ENCODE assay signal across 29 mouse cellular contexts in genomic region chr14:13910148-13910547, GRCm38 (mm10). TPM values are rescaled to one million over a fixed set of nuclear protein-coding genes. Genes with fewer than 3 reads are reported as not detected.
"Had no signal": no experiment of that assay in that cellular context is flagged by ENCODE, and none has a peak within 500 bp of the region (broad histone marks: within the 10 kb centered on the region; RNA-seq: fewer than 3 reads in every experiment).

No protein-coding gene starts in this region.

- H3K9ac ChIP-seq: limb, embryonic 15.5 days; liver, embryonic 14.5 days; liver, postnatal 0 days; lung, embryonic 14.5 days; midbrain, embryonic 13.5 days had no signal

- DNase-seq: kidney, adult 2 months; kidney, postnatal 25 days; layer of hippocampus, adult 9-11 months; liver, postnatal 0 days; lung, embryonic 14.5 days; thymus, adult 2 months; thymus, postnatal 25 days had no signal

- H3K4me2 ChIP-seq: limb, embryonic 15.5 days; liver, embryonic 11.5 days; lung, embryonic 14.5 days; midbrain, embryonic 13.5 days had no signal

- ATAC-seq: liver, postnatal 0 days; lung, postnatal 0 days; midbrain, embryonic 13.5 days; midbrain, embryonic 16.5 days had no signal

- H3K27ac ChIP-seq: kidney, postnatal 0 days; layer of hippocampus, adult 2 months; limb, embryonic 15.5 days; liver, embryonic 14.5 days; macrophage; midbrain, embryonic 10.5 days; midbrain, embryonic 13.5 days; stomach, postnatal 0 days had no signal

- H3K4me3 ChIP-seq: layer of hippocampus, adult 2 months; limb, embryonic 15.5 days; megakaryocyte, embryonic 14.5 days; midbrain, embryonic 10.5 days; midbrain, embryonic 13.5 days had no signal

- H3K27me3 ChIP-seq: limb, embryonic 15.5 days; megakaryocyte, embryonic 14.5 days; midbrain, embryonic 13.5 days had no signal

- H3K36me3 ChIP-seq: limb, embryonic 15.5 days; midbrain, embryonic 10.5 days; midbrain, embryonic 13.5 days had no signal

- H3K4me1 ChIP-seq: limb, embryonic 15.5 days; megakaryocyte, embryonic 14.5 days; midbrain, embryonic 13.5 days had no signal

- H3K9me3 ChIP-seq: limb, embryonic 15.5 days; megakaryocyte, embryonic 14.5 days; midbrain, embryonic 10.5 days; midbrain, embryonic 13.5 days had no signal

RNA-seq across cellular contexts. Expression of gene Gm281, which starts 4.1 kb away (rescaled TPM):
- total RNA-seq: layer of hippocampus, adult 2 months; layer of hippocampus, postnatal 25 days; left cerebral cortex, adult 18-20 months; left cerebral cortex, postnatal 25 days had no signal
- polyA plus RNA-seq: kidney, adult 2 months; kidney, embryonic 14.5 days; kidney, postnatal 0 days; large intestine, adult 2 months; limb, embryonic 15.5 days; liver, embryonic 11.5 days; liver, embryonic 14.5 days; liver, postnatal 0 days; macrophage; midbrain, embryonic 10.5 days; midbrain, embryonic 13.5 days; midbrain, embryonic 16.5 days; neural tube, embryonic 11.5 days; neural tube, embryonic 14.5 days; small intestine, adult 2 months; spleen, adult 2 months; stomach, embryonic 14.5 days; stomach, postnatal 0 days had no signal
